Mouse (Mus musculus) C2C12 (cell line): ENCODE measurements at regions not wholly inside any gene's neighbourhood (a gene's known extent, or its start where the extent isn't known, plus 50 kb on each side); places are given as distances from the start of the nearest gene placed in this dataset.

Experiments
- CEBPB ChIP-seq: IDR thresholded peaks from one replicate; pipeline ENCODE4 v1.6.1; 2011; ENCODE audit warnings: low read depth, mild to moderate bottlenecking, control low read depth, moderate library complexity
- CTCF ChIP-seq: IDR thresholded peaks from one replicate; pipeline ENCODE4 v1.5.1; 2011; ENCODE audit not compliant: control insufficient read depth, insufficient read depth, insufficient read length
- FOSL1 ChIP-seq: IDR thresholded peaks from one replicate; pipeline ENCODE4 v1.8.0; 2011; ENCODE audit warnings: mild to moderate bottlenecking, low read length; ENCODE audit not compliant: poor library complexity, insufficient read depth, severe bottlenecking
- MAX ChIP-seq: IDR thresholded peaks from one replicate; pipeline ENCODE4 v1.6.1; 2011; ENCODE audit warnings: mild to moderate bottlenecking, control low read depth
- MYOG ChIP-seq: IDR thresholded peaks from one replicate; pipeline ENCODE4 v1.6.1; 2011; ENCODE audit not compliant: control insufficient read depth, insufficient read length; ENCODE audit errors: extremely low read depth
- USF1 ChIP-seq: IDR thresholded peaks from one replicate; pipeline ENCODE4 v1.6.1; 2011; ENCODE audit warnings: low read depth, mild to moderate bottlenecking, control low read depth, moderate library complexity

GRCm38 (mm10) chr15:74287492-74287891 lies 348.7 kb downstream of the Mroh4 start:
- TF ChIP-seq CTCF (no peak), USF1 (no peak), MYOG (no peak), FOSL1 (no peak), MAX (no peak), CEBPB (no peak)
